In the genomic region with DNA sequence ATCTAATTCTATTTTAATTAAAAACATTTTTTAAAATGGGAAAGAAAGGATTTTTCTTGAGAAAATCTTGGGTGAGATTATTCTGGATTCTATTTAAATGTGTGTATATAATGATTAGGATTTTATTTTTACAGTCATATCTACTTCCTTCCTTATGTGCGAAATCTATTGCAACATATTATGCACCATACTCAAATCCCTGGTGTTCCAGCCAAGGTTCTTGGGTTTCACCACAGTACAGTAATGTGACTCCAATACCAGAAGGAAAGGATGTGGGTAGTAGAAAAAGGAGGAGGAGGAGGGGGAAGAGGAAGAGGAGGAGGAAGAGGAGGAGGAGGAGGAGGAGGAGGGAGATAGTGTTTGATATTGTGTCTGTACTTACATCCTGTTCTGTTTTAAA, we compare ENCODE assay signal across 20 mouse cellular contexts. TPM values are rescaled to one million over a fixed set of nuclear protein-coding genes. Genes with fewer than 3 reads are reported as not detected.
DNase-seq lines count a peak whose midpoint lies in the region; TF ChIP-seq lines count a peak whose summit lies in the region.
"Had no signal": no experiment of that assay in that cellular context is flagged by ENCODE, and none has a peak within 500 bp of the region (broad histone marks: within the 10 kb centered on the region; RNA-seq: fewer than 3 reads in every experiment).

No protein-coding gene starts in this region.

- TF ChIP-seq CTCF in gastrocnemius, adult 2 months (IDR thresholded peaks at IDR 0.05) = no peak
- no peak for TF ChIP-seq CTCF in bone marrow macrophage, adult 2 months (IDR thresholded peaks at IDR 0.05; ENCODE audit: low read depth, low read length)

- no peaks in the 10 kb centered on the region for H3K27me3 ChIP-seq in myocyte (ENCODE audit: control insufficient read depth, insufficient read depth, insufficient read length)
- H3K27me3 ChIP-seq: embryonic facial prominence, embryonic 12.5 days; heart, embryonic 15.5 days; intestine, embryonic 15.5 days had no signal

- no peak for TF ChIP-seq POLR2A in bone marrow macrophage, adult 2 months (IDR thresholded peaks at IDR 0.05; ENCODE audit: borderline replicate concordance, low read depth, low read length)
- no peak for TF ChIP-seq POLR2A in myocyte (IDR thresholded peaks at IDR 0.05; ENCODE audit: insufficient read length, low read depth)

- no peak overlapping the region for H3K4me3 ChIP-seq in gastrocnemius, adult 2 months
- no peak overlapping the region for H3K4me3 ChIP-seq in bone marrow macrophage, adult 2 months (ENCODE audit: insufficient read depth, low read length)
- H3K4me3 ChIP-seq in myocyte = no peak overlapping the region
- H3K4me3 ChIP-seq: embryonic facial prominence, embryonic 12.5 days; heart, adult 2 months; heart, embryonic 15.5 days; hindbrain, embryonic 10.5 days; intestine, embryonic 15.5 days had no signal

- peak overlapping the region; percentile 64 for H3K4me2 ChIP-seq in myocyte (ENCODE audit: low read depth)
- H3K4me2 ChIP-seq: embryonic facial prominence, embryonic 12.5 days; heart, embryonic 11.5 days; heart, embryonic 15.5 days; hindbrain, embryonic 14.5 days; intestine, embryonic 15.5 days had no signal

- no peak for DNase-seq in gastrocnemius, adult 2 months
- DNase-seq in gastrocnemius, adult 18-20 months (ENCODE audit: low spot score) = no peak
- peak; percentile 95 for DNase-seq in 416B (ENCODE audit: low read depth)
- no peak for DNase-seq in layer of hippocampus, postnatal 14 days (ENCODE audit: low spot score in 2 of 2)
- no peak for DNase-seq in urinary bladder, adult 2 months (ENCODE audit: low spot score)
- DNase-seq: adrenal gland, postnatal 14 days; cerebellum, adult 8-10 months; cerebellum, postnatal 14 days; gastrocnemius, postnatal 36 days; heart, adult 2 months; heart, postnatal 14 days had no signal

- peaks cover 6% of the 10 kb centered on the region; the same call in 1 of the 2 replicates for H3K4me1 ChIP-seq in bone marrow macrophage, adult 2 months (ENCODE audit: control insufficient read depth, insufficient read depth, low read length)
- H3K4me1 ChIP-seq: embryonic facial prominence, embryonic 12.5 days; heart, embryonic 15.5 days; intestine, embryonic 15.5 days had no signal

- intact Hi-C loops in gastrocnemius, adult 2 months (cut with DNase I) = no loop called here

- H3K36me3 ChIP-seq in myocyte (ENCODE audit: control insufficient read depth, insufficient read depth) = peaks cover 10% of the 10 kb centered on the region
- H3K36me3 ChIP-seq: embryonic facial prominence, embryonic 12.5 days; G1E; hindbrain, embryonic 10.5 days; intestine, embryonic 15.5 days had no signal

- no peak overlapping the region for H3ac ChIP-seq in myocyte (ENCODE audit: control insufficient read depth, insufficient read length)

- no peaks in the 10 kb centered on the region for H3K79me2 ChIP-seq in myocyte (ENCODE audit: control insufficient read depth, insufficient read depth)

- peak overlapping the region; percentile 5; the same call in 1 of the 2 replicates for H3K27ac ChIP-seq in gastrocnemius, adult 2 months
- peak overlapping the region; percentile 45 for H3K27ac ChIP-seq in bone marrow macrophage, adult 2 months (ENCODE audit: insufficient read depth, low read depth, low read length)
- H3K27ac ChIP-seq: embryonic facial prominence, embryonic 12.5 days; heart, adult 2 months; heart, embryonic 15.5 days; hindbrain, embryonic 10.5 days; hindbrain, embryonic 14.5 days; intestine, embryonic 15.5 days had no signal

TF ChIP-seq in myocyte, 11 proteins besides CTCF, POLR2A, EP300 and RAD21:
- peak; percentile 93 for TF ChIP-seq CEBPB (IDR thresholded peaks at IDR 0.05; ENCODE audit: insufficient read depth, poor library complexity, severe bottlenecking)
- no peak for TF ChIP-seq SRF (IDR thresholded peaks at IDR 0.05; ENCODE audit: control insufficient read depth, insufficient read length, low read depth)

RNA-seq across cellular contexts. Expression of a gene that starts 2.3 kb away (rescaled TPM):
- 1 to 10 TPM; 1.5 to 2.2 TPM for total RNA-seq in gastrocnemius, adult 2 months (2021)
- total RNA-seq in gastrocnemius, adult 18-20 months (2021) = 1 to 10 TPM in 1 of 2 experiments, under 1 TPM in 1; 0.90 to 1.6 TPM
- 3.3 and 4.6 TPM in 2 replicates for polyA plus RNA-seq in bone marrow macrophage, adult 2 months (2012; ENCODE audit: insufficient read depth, insufficient read length, missing spikeins)
- polyA plus RNA-seq in myocyte (2012; fragmentation: generic; extraction: Trizol) = 3.6 TPM
- 10 to 100 TPM; 17.7 to 20.9 TPM for total RNA-seq in layer of hippocampus, postnatal 14 days (2021)
- 11.2 and 13.2 TPM in 2 replicates for polyA plus RNA-seq in urinary bladder, adult 2 months (2012; rRNA removed)
- polyA plus RNA-seq: G1E had no signal

Comparison
In these comparisons a context has a peak if more than half of its experiments do, and no peak if none do; other contexts are left out.
1. RNA of a gene that starts 2.3 kb away (total RNA-seq): 17.7 to 20.9 TPM in layer of hippocampus, postnatal 14 days; 1.5 to 2.2 TPM in gastrocnemius, adult 2 months and 0.90 to 1.6 TPM in gastrocnemius, adult 18-20 months; every median in the first group is over 4 times any median in the second.